Mouse (Mus musculus): ENCODE measurements around the gene Zfp651.

DNA sequence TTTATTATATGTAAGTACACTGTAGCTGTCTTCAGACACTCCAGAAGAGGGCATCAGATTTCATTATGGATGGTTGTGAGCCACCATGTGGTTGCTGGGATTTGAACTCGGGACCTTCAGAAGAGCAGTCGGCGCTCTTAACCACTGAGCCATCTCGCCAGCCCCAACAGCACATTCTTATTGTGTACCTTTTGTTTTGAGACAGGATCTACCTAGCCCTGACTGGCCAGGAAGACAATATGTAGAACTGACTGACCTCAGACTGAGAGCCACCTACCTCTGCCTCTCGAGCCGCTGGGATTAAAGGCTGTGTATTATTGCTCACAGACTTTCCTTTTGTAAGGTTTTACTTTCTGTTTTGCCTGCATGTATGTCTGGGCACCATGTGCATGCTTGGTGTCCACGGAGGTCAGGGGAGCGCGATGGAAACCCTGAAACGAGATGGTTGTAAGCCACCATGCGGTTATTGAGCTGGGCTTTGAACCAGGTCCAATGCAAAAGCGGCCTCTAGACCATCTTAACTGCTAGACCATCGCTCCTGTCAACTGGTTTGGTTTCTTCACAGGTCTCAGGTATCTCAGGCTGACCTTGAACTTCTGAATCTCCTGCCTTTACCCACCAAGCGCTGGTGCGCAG lies 40.9 kb upstream of the Zfp651 start:
- TF ChIP-seq CTCF (IDR thresholded peaks at IDR 0.05) (no peak), EP300 (IDR thresholded peaks at IDR 0.05) (no peak)
